Mouse (Mus musculus) frontal cortex, postnatal 25 days (tissue): ENCODE measurements around the gene Emc10.

Experiments
- DNase-seq, 2 experiments: peaks; one replicate each; pipeline ENCODE4 v3.0.0; 2022; ENCODE audit warnings: low spot score in 2 of 2

Emc10 gene

GRCm38 (mm10) chr7:44463556-44464225 is 32.6 kb downstream of the Emc10 start:
- no peak for DNase-seq

- no peak for DNase-seq
These were observed 33.3 kb downstream of the Emc10 start for GRCm38 (mm10) chr7:44463056-44463425.

- no peak for DNase-seq
These were observed 33.9 kb downstream of the Emc10 start for GRCm38 (mm10) chr7:44462218-44463055.

GRCm38 (mm10) chr7:44461503-44462217 is 34.7 kb downstream of the Emc10 start:
- no peak for DNase-seq

GRCm38 (mm10) chr7:44460767-44461502 is 35.4 kb downstream of the Emc10 start:
- DNase-seq: no peak

- DNase-seq: no peak
These were observed 36.3 kb downstream of the Emc10 start for GRCm38 (mm10) chr7:44460067-44460466.

GRCm38 (mm10) chr7:44456302-44456701 is 40.0 kb downstream of the Emc10 start:
- DNase-seq: peak in 1 of 2 experiments; percentile 0

GRCm38 (mm10) chr7:44453256-44453655 is 43.1 kb downstream of the Emc10 start:
- no peak for DNase-seq

GRCm38 (mm10) chr7:44446070-44446855 is 50.1 kb downstream of the Emc10 start:
- no peak for DNase-seq

- no peak for DNase-seq
These were observed 50.8 kb downstream of the Emc10 start for GRCm38 (mm10) chr7:44445528-44445923.

GRCm38 (mm10) chr7:44444886-44445527 is 51.3 kb downstream of the Emc10 start:
- DNase-seq: no peak

- peak in 1 of 2 experiments; percentile 20 for DNase-seq
These were observed 52.8 kb downstream of the Emc10 start for GRCm38 (mm10) chr7:44443268-44444173.

GRCm38 (mm10) chr7:44442407-44442821 is 53.9 kb downstream of the Emc10 start:
- DNase-seq: peak in 1 of 2 experiments; percentile 24

- peak in 1 of 2 experiments; percentile 50 for DNase-seq
These were observed 54.6 kb downstream of the Emc10 start for GRCm38 (mm10) chr7:44441648-44442109.

- no peak for DNase-seq
These were observed 55.1 kb downstream of the Emc10 start for GRCm38 (mm10) chr7:44441180-44441579.

- DNase-seq: no peak
These were observed 55.9 kb downstream of the Emc10 start for GRCm38 (mm10) chr7:44440479-44440878.
